Mouse (Mus musculus) forebrain, postnatal 0 days (tissue): ENCODE measurements around the gene 2310030G06Rik. TPM values are rescaled to one million over a fixed set of nuclear protein-coding genes. Genes with fewer than 3 reads are reported as not detected.

Source experiments
- ATAC-seq: fragments of 200-750 bp; cut with Nextera tagmentation; 2 replicates; pipeline ENCODE4 v1.8.0; 2017; ENCODE audit warnings: mild to moderate bottlenecking, moderate library complexity
- DNase-seq: peaks from one replicate; pipeline ENCODE4 v3.0.0-alpha.2; 2015
- H3K27ac ChIP-seq: fragments of 300-500 bp; sonication (generic); 2 replicates; pipeline ENCODE4 v1.5.1; 2014; ENCODE audit warnings: low read depth, mild to moderate bottlenecking, antibody characterized with exemption, low read length, moderate library complexity, mixed read lengths
- H3K27me3 ChIP-seq: fragments of 300-500 bp; sonication (generic); 2 replicates; pipeline ENCODE4 v1.6.1; 2014; ENCODE audit warnings: mild to moderate bottlenecking, low read length, mixed read lengths; ENCODE audit not compliant: insufficient read depth
- H3K36me3 ChIP-seq: fragments of 300-500 bp; sonication (generic); 2 replicates; pipeline ENCODE4 v1.6.1; 2014; ENCODE audit warnings: mild to moderate bottlenecking, moderate library complexity; ENCODE audit not compliant: insufficient read depth
- H3K4me1 ChIP-seq: fragments of 300-500 bp; sonication (generic); 2 replicates; pipeline ENCODE4 v1.6.1; 2014; ENCODE audit warnings: antibody characterized with exemption; ENCODE audit not compliant: insufficient read depth
- H3K4me2 ChIP-seq: fragments of 300-500 bp; sonication (generic); 2 replicates; pipeline ENCODE4 v1.6.1; 2014; ENCODE audit warnings: low read depth, mild to moderate bottlenecking, moderate library complexity
- H3K4me3 ChIP-seq: fragments of 300-500 bp; sonication (generic); 2 replicates; pipeline ENCODE4 v1.5.1; 2014; ENCODE audit warnings: low read depth, low read length, mixed read lengths
- H3K9ac ChIP-seq: fragments of 300-500 bp; sonication (generic); 2 replicates; pipeline ENCODE4 v1.6.1; 2014; ENCODE audit warnings: mild to moderate bottlenecking
- H3K9me3 ChIP-seq: fragments of 300-500 bp; sonication (generic); 2 replicates; pipeline ENCODE4 v1.6.1; 2016; ENCODE audit warnings: low read length
- CTCF ChIP-seq: sonication (generic); IDR thresholded peaks from 2 replicates; pipeline ENCODE4 v1.5.1; 2016; ENCODE audit warnings: antibody characterized with exemption, control low read depth, low read depth
- WGBS: fragments of 180-500 bp; shearing (Covaris S2); extraction: QIAGEN DNeasy Blood & Tissue Kit; methylation state at CpG from one replicate; pipeline ENCODE4 v1.1.7; 2014; 5-methylcytosine and 5-hydroxymethylcytosine counted together
- polyA plus RNA-seq: library from polyadenylated mRNA; unstranded; fragments of >200 nt; fragmentation: Nextera tagmentation; extraction: Ambion mirVana; gene quantifications from 2 replicates; pipeline ENCODE4 v1.2.1, GENCODE M21; 2015
- total RNA-seq: library from RNA; depleted of rRNA; stranded (reverse); fragments of >200 nt; gene quantifications from 2 replicates; pipeline ENCODE4 v1.2.3, GENCODE M21; 2014

2310030G06Rik gene
- total and polyA plus RNA-seq, 2 experiments from 2014 or later = 2.0 to 3.8 TPM

DNA sequence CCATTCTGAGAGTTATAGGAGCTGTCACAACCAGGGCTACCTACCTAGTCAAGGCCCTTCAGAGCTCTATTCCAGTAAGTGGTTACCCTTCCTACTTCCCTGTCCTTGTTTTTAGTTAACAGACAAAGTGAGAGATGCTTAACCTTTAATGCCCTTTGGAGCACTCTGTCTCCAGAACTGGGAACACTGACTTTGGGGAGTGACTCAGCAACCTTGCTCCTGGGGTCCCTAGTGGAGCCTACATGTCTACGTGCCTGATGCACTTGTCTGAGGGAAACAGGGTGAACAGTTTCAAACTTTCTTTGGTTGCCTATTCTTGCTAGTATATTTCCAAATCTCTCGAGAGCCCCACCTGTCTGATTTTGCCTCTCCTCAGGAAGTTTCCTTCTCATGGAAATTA lies 3.6 kb downstream of the 2310030G06Rik start:
- Histone ChIP-seq H3K4me2 (no peak overlapping the region), H3K27ac (no peak overlapping the region), H3K4me3 (no peak overlapping the region), H3K9me3 (no peaks in the 10 kb centered on the region), H3K36me3 (no peaks in the 10 kb centered on the region), H3K9ac (no peak overlapping the region), H3K4me1 (no peaks in the 10 kb centered on the region; the same call in 1 of the 2 replicates), H3K27me3 (no peaks in the 10 kb centered on the region)
- no peak for TF ChIP-seq CTCF
- ATAC-seq = no peak
- no peak for DNase-seq
- WGBS = 76% methylated on average over 2 of the region's 2 CpGs

DNA sequence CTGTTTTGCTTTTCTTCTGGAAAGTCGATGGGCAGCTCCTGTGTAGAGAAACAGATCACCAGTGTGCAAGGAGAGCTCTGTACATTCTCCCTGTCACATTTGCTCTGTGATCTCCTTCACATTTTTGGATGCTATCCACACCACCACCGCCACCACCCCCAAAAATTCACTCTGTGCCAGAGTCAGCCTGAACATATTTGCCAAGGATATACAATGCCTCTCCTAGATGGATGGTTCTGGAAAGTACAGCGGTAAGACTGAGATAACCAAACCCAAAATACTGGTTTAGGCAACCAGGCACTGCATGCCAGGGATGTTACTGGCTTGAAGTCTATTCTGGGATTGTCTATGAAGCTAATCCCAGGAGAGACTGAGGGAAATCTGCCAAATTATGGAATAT lies 4.1 kb downstream of the 2310030G06Rik start:
- WGBS = 86% methylated on average over 3 of the region's 3 CpGs
- Histone ChIP-seq H3K4me1 (no peaks in the 10 kb centered on the region; the same call in 1 of the 2 replicates), H3K27me3 (no peaks in the 10 kb centered on the region), H3K27ac (no peak overlapping the region), H3K9ac (no peak overlapping the region), H3K36me3 (no peaks in the 10 kb centered on the region), H3K4me2 (no peak overlapping the region), H3K4me3 (no peak overlapping the region), H3K9me3 (no peaks in the 10 kb centered on the region)
- no peak for TF ChIP-seq CTCF
- ATAC-seq (no peak), DNase-seq (no peak)

- Histone ChIP-seq H3K4me2 (no peak overlapping the region), H3K36me3 (no peaks in the 10 kb centered on the region), H3K9ac (no peak overlapping the region), H3K9me3 (no peaks in the 10 kb centered on the region), H3K4me3 (no peak overlapping the region), H3K27ac (no peak overlapping the region), H3K4me1 (no peaks in the 10 kb centered on the region; the same call in 1 of the 2 replicates), H3K27me3 (no peaks in the 10 kb centered on the region)
- 90% methylated on average over 14 of the region's 14 CpGs for WGBS
- no peak for TF ChIP-seq CTCF
- no peak for DNase-seq
- ATAC-seq = no peak
Observed at GRCm38 (mm10) chr9:50740867-50741784, 5.2 kb downstream of the 2310030G06Rik start.

GRCm38 (mm10) chr9:50738914-50739870 lies 7.1 kb downstream of the 2310030G06Rik start, which contains the start of gene Dixdc1:
Gene Dixdc1, minus strand, starts transcription at chr9:50739517.
- ATAC-seq (peak; percentile 96), DNase-seq (peak; percentile 86)
- Histone ChIP-seq H3K27me3 (no peaks in the 10 kb centered on the region), H3K4me3 (peak within 1 kb of the TSS; percentile 36), H3K9me3 (no peaks in the 10 kb centered on the region), H3K4me2 (peak within 1 kb of the TSS; percentile 61), H3K4me1 (no peaks in the 10 kb centered on the region; the same call in 1 of the 2 replicates), H3K9ac (peak within 1 kb of the TSS; percentile 40), H3K36me3 (no peaks in the 10 kb centered on the region), H3K27ac (0 out of 2 replicates have a peak within 1 kb of the TSS, but pooled peaks have one; percentile 4)
- 14% methylated on average over 36 of the region's 36 CpGs for WGBS
- no peak for TF ChIP-seq CTCF

- Histone ChIP-seq H3K9me3 (no peaks in the 10 kb centered on the region), H3K36me3 (no peaks in the 10 kb centered on the region), H3K27me3 (no peaks in the 10 kb centered on the region), H3K9ac (no peak overlapping the region), H3K4me1 (no peaks in the 10 kb centered on the region; the same call in 1 of the 2 replicates), H3K4me3 (no peak overlapping the region; the same call in 1 of the 2 replicates), H3K4me2 (peak overlapping the region; percentile 22), H3K27ac (no peak overlapping the region)
- ATAC-seq (no peak), DNase-seq (peak; percentile 72)
- peak; percentile 79 for TF ChIP-seq CTCF
- 2% methylated on average over 9 of the region's 9 CpGs for WGBS
Observed at GRCm38 (mm10) chr9:50734989-50735388, 11.3 kb downstream of the 2310030G06Rik start.

DNA sequence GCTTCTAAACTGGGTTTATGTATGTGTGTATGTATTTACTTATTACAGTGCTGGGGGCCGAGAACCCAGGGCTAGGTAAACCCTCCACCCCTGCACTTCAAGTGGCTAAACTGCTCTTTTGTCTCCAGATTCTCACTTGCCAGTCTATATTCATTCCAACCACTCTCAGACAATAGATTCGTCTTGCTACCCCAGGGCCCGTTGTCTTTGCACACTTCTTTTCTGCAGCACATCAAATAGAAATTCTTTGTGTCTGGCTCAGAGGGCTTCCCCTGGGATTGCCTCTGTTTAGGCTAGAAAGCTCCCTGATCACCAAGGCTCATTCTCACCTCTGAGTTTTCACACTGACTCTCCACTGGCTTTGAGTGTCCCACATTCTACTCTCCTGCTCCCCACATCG lies 13.8 kb downstream of the 2310030G06Rik start:
- H3K27ac ChIP-seq = no peak overlapping the region
- ATAC-seq (no peak), DNase-seq (no peak)
- WGBS = 11% methylated on average over 4 of the region's 4 CpGs
- H3K27me3 ChIP-seq = no peaks in the 10 kb centered on the region
- no peaks in the 10 kb centered on the region for H3K9me3 ChIP-seq
- no peaks in the 10 kb centered on the region for H3K36me3 ChIP-seq
- no peak overlapping the region for H3K4me2 ChIP-seq
- H3K4me3 ChIP-seq = no peak overlapping the region
- H3K4me1 ChIP-seq = peaks cover under 1% of the 10 kb centered on the region
- H3K9ac ChIP-seq = no peak overlapping the region
- no peak for TF ChIP-seq CTCF
